Mouse (Mus musculus) c-Kit-positive CD71-positive TER-119-negative erythroid progenitor cells, embryonic 14.5 days (primary cell): Measurements from ENCODE around the gene Cbx2.

Experiments
- DNase-seq: peaks from one replicate; pipeline ENCODE4 v3.0.0-alpha.2; 2013; ENCODE audit warnings: low read depth

Gene Cbx2

DNA sequence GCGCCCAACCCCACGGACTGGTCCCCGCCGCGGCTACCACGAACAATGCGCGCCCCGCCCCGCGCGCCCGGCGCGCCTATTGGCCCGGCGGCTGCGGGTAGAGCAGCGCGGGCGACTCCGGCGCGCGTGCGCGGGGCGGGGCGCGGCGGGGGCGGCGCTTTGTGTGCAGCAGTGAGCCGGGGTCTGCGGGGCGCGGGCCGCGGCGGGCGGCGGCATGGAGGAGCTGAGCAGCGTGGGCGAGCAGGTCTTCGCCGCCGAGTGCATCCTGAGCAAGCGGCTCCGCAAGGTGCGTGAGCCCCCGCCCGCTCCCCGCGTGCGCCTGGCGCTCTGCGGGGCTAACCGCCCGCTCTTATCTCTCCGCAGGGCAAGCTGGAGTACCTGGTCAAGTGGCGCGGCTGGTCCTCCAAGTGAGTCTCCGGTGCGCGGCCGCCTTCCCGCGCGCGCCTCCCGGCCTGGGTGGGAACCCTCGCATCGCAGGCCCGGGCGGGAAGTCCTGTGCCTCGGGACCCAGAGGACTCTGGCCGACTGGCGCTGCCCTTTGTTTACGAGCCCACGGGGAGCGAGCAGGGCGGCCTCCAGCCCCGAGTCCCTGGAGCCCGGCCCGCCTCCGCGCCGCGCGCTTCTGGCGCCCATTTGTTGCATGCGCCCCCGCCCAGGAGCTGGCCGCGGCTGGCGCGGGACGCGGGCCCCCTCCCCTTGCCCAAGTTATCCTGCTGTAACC, at the start of gene Cbx2:
Cbx2 (plus strand) TSS at position 68 of the 721 bp plus-strand sequence.
- DNase-seq = no peak

DNA sequence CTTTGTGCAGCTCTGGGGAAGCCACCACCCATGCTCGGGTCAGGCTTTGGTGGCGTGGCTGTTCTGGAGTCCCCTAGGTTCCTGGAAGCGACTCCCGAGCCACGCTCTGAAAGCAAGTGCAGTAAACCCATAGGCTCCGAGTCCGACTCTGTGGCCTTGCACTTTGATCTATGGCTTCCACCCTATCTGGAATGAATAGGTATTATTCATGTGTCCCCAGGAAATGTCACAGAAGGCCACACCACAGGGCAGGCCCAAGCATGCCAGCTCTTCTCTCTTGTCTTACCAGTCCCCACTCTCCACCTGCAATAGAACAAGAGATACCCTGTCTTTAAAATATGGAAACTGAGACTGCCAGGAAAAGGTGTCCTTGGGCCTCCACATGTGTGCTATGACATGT, 48.4 kb upstream of the Cbx2 start:
- DNase-seq = no peak

DNA sequence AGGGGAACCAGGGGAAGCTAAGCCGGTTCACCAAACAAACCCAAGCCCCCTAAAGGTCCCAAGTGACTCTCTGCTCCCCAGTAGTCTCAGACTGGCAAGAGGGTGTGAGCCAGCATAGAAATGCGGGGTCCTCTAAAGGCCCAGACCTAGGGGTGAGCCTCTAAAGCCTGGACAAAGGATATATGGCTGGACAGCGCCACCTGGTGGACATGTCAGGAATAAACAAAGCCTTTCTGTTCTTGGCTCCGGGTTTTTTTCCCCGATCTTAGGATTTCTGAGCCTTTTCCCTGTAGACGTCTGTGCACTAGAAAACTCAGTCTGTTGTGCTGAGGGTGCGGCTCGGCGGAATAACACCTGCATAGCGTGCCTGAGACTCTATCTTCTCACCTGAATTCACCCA, 47.3 kb upstream of the Cbx2 start:
- peak; percentile 46 for DNase-seq

DNA sequence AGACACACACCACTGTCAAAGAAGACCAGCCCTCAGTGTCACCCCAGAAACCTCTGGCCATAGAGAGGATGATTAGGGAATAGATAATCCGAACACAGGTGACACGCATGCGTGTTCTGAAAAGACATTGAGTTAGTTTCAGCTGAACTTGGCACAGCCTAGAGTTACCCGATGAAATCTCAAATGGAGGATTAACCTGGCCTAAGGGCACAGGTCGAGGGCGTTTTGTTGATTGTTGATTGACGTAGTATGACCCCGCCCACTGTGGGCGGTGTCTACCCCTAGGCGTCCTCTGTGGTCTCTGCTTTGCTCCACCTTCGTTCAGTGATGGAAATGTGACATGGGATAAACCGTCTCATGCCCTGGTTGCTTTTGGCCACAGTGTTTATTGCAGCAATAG, 46.8 kb upstream of the Cbx2 start:
- DNase-seq = peak; percentile 25

DNA sequence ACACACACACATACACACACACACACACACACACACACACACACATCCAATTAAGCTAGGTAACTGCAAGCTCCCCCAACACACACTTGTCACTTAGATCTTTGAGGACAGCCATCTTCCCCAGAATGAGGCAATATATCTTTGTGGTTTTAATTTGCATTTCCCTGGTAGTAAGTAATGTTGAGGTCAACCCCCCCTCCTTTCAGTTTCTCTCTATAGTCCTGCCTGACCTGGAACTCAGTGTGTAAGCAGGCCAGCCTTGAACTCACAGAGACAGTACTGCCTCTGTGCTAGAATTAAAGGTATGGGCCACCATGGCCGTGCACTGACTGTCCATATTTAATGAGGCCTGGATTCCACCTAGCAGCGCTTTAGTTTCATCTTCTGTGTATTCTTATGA, 42.4 kb upstream of the Cbx2 start:
- DNase-seq = no peak

DNA sequence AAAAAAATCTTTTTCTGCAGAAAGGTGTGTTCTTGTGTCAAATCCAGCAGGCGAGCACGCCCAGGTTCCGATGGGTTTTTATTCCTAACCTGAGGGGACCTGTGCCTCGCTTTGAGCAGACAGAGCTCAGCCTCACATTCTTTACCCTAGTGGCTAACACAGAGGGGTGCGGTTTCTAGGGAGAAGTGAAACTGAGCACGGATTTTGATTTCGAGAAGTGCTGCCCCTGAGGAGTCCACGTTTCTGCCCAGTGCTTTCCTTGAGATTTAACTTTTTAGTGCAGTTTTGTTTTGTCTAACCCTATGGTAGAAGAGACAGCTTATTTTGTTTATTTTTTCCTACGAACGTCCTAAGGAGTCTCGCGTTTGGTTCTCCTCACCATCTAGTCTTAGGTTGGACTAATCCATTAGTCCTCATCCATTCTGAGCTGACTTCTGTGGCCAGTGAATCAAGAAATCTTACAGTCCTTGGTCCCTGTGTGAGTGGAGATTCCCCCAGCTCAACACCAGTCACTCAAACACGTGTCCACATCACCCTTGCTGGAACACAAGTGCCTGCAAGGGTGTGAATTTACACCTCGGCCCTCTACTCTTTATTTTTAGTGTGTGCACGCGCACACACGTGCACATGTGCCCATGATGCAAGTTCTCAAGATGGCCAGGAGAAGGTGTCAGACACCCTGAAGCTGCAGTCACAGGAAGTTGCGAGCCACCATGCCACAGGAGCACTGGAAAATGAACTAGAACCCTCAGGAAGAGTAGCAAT, 41.6 kb upstream of the Cbx2 start:
- DNase-seq = no peak

DNA sequence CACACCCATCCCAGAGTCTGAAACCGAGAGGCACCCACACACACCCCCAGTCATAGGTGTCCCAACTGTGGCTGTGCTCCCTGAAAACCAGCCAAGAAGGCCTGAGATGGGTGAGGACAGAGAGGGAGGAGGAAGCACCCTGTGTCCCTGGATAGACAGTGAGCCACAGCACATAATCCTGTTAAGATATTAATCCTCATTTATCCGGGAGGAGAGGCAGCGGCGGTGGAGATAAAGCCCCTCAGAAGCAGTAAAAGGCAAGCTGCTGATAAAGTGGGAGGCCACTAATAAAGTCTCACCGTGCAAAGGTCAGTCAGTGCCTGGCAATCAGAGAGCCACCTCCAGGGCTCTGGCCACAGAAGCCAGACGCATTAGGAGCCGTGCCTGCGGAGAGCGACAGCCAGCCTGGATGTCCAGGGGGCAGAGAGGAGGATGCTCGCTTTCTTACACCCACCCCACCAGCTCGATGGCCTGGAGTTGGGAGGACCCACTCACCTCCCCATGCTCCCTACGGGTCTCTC, 40.1 kb upstream of the Cbx2 start:
- no peak for DNase-seq

DNA sequence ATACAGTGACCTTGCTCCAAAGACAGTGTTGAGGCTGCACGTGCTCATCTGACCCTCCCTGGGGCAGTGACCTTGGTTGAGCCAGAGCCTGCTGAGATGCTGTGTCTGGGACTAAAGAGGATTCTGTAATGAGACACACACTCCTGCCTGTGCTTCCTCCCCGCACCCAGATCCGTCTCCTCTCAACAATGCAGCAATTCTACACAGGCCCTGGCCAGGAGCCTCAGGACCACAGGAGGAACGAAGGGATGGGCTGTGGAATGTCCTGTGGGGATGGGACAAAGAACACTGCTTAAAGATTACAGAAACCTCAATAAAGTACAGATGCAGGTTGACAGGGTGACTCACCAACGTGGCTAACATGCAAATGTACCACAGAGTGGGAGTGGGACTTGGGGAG, 37.2 kb upstream of the Cbx2 start:
- no peak for DNase-seq

DNA sequence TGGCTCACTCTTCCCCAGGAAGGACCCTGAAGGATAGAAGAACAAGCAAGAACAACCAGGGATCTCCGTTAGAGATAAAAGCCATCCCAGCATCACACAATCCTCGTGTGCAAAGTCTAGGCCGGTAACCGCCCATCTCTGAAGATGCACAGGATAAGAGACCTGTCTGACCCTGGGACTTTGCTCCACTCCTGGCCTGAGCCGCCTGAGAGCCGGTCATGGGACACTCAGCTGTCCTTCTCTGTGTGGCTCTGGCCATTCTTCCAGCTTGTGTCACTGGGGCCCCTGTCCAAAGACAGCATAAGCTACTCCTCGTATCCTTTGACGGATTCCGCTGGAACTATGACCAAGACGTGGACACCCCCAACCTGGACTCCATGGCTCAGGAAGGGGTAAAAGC, 34.8 kb upstream of the Cbx2 start, which contains the start of gene Enpp7:
Enpp7 (plus strand) TSS at position 190 of the 400 bp plus-strand sequence.
- DNase-seq = no peak

DNA sequence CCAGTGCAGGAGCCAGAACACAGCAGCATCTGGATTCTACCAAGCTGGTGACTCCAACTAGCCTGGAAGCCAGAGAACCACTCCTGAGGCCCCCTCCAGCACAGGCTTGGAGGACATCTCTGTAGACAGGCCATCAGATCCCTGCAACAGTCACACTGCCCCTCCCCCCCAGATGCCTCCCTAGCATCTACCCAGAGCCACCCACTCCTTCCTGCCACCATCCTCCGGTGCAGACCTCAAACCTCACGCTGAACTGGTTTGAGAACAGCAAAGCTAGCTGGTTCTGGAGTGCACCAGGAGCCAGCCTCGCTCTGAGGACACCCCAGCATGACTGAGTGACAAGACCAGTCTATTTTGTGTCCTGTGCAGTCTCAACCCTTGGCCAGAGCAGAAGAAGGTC, 30.0 kb upstream of the Cbx2 start:
- DNase-seq = no peak

DNA sequence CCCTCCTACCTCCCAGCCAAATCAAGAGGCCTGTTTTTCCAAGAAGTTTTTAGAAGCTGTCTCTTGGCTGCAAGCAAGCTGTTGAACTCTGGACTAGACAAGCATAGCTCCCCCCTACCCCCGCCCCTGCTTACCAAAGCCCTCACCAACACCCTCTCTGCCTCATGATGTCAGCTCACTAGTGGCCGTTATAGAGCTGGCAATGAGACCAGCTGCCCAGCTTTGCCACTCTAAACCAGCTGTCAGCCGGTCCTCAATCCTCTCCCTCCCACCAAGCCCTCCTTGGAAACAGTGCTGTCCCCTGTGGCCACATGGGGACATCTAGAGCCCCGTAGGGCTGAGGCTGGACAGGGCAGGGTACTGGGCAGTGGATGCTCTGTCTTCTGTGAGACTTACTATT, 27.3 kb upstream of the Cbx2 start:
- no peak for DNase-seq

DNA sequence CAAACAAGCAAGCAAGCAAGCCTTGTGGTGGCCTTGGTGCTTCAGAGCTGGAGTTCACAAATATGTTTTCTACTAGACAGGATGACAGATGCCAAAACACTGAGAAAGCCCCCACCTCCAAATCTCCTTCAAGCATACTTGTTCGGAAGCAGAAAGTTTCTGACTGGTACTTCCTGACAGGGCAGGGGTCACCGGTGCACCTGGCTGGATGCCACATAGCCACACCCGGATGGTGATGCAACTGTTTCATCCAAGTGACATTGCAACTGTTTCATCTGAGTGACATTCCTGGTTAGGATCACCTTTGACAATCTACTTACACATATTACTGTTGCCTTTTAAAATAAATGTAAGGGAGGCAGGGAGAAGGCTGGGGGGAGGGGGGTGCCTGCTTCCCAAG, 25.6 kb upstream of the Cbx2 start:
- no peak for DNase-seq

DNA sequence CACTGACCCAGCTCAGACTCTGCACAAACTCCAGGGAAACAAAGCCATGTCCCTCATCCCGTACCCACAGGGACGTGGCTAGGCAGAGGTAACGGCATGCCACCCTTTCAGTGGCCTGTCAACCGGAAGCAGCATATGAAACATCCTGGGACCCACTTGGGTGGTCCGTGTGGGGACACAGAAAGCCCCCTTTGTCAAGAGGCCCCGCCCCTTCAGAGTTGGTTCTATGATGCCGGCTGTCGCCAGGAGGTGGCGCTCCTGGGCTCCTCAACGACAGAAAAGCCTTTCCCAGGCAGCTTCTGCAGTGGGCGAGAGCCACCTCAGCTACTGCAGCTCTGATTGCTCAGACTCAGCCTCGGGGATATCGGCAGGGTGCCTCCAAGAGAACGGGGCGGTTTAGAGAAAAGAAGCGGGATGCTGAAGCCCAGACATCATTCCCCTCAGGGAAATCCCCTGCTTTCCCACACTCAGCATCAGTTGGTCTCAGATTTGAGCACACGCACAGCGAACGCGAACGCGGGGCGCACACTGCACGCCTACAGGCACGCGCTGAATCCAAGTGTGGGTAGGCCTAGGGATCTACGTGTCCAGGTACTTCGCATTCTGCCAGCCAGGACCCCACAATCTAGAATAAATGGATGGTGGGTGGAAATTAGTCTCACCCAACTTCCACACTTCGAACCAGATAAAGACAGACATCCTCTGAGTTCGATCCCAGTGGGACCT, 24.1 kb upstream of the Cbx2 start:
- DNase-seq = no peak

DNA sequence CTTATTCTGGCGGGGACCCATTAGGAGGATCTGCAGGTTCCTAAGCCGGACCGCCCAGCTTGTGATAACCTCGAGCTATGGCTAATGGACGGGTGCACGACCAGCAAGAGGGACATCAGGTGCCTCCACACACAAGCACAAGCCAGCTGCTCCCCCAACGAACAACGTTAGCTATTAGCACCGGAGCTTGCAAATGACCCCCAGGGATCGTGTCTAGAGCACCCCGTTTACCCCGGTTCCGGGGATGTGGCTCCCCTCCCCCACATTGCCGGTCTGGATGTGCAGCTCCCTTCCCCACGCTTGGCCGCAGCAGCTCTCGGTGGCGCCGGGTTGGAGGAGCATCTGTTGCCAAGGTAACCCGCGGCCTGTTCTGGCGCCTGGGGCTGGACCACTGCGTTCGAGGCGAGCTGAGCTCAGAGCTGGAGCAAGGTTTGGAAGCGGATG, 23.4 kb upstream of the Cbx2 start:
- DNase-seq = no peak

DNA sequence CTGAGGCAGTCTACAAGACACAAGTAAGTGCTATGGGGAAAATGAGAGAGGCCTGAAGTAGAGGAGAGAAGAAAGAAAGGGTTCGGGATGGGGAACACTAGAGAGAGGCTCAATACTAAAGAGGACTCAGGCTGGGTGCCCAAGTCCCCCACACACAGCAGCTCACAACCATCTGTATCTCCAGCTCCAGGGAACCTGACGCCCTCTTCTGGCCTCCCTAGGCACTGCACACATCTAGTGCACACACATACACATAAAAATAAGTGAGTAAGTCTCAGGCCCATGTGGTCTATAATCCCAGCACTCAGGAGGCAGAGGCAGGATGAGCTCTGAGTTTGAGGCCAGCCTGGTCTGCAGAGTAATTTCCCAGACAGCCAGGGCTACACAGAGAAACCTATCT, 21.9 kb upstream of the Cbx2 start:
- DNase-seq = no peak

DNA sequence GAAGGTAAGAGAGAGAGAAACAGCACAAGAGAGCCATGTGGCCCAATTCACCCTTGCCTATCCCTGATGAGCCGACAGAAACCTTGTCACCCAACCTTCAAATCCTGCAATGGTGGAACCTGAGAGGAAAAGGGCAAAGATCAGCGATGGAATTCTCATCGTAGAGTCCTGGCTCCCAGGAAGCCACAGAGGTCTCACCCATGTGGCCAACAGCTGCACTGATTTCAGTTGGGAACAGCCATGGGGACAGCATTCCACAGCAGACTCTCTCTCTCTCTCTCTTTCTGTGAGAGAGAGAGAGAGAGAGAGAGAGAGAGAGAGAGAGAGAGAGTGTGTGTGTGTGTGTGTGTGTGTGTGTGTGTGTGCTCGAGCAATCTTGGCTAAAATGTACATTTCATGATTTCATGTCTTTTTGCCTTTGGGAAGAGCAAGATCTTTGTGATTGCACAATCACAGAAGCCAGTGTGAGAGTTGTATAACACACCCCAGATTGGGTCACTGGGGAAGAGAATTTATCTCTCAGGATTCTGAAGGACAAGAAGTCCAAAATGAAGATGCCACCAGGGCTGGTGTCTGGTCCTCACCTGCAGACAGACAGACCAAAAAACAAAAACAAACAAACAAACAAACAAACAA, 21.2 kb upstream of the Cbx2 start:
- no peak for DNase-seq

DNA sequence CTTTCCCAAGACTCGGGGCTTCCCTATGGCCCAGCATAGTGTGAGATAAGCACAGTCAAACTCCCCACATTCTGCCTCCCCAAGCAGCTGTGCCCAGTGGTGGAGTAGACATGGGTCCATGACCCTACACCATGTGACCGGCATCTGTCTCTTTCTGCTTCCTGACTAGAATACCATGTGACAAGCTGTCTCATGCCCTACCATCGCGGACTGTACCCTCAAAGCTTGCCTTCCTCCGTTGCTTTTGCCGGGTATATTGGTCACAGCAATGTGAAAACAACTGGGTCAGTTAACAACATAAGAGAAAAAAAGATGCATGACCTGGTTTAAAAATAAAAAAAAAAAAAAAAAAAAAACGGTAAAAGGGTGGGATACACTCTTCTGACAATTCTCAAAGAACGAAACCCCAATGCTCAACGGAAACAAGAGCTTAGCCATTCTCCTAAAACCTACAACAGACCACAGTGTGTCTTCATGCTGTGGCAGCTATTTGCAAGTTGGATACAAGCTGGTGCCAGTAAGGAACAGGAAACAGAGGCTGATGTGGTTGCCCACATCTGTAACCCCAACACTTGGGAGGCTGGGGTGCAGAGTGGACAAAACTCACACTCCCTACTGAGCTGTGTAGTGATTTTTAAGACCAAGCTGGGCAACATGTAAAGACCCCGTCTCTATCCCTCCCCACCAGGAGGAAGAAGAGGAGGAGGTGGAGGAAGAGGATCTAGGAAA, 17.1 kb upstream of the Cbx2 start:
- DNase-seq = no peak

DNA sequence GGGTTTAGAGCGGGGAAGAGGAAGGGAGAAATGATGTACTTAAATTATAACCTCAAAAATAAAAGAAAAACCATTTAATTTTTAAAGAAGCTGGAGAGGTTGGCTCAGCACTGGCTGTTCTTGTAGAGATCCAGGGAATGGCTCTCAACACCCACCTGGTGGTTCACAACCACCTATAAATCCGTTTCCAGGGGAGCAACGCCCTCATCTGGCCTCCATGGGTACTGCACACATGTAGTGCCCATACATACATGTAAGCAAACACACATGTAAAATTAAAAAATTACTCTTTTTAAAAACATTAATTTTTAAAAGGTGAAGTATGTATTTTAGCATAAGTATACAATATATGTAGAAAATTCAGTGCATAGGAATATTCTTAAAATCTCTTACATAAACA, 16.3 kb upstream of the Cbx2 start:
- no peak for DNase-seq

DNA sequence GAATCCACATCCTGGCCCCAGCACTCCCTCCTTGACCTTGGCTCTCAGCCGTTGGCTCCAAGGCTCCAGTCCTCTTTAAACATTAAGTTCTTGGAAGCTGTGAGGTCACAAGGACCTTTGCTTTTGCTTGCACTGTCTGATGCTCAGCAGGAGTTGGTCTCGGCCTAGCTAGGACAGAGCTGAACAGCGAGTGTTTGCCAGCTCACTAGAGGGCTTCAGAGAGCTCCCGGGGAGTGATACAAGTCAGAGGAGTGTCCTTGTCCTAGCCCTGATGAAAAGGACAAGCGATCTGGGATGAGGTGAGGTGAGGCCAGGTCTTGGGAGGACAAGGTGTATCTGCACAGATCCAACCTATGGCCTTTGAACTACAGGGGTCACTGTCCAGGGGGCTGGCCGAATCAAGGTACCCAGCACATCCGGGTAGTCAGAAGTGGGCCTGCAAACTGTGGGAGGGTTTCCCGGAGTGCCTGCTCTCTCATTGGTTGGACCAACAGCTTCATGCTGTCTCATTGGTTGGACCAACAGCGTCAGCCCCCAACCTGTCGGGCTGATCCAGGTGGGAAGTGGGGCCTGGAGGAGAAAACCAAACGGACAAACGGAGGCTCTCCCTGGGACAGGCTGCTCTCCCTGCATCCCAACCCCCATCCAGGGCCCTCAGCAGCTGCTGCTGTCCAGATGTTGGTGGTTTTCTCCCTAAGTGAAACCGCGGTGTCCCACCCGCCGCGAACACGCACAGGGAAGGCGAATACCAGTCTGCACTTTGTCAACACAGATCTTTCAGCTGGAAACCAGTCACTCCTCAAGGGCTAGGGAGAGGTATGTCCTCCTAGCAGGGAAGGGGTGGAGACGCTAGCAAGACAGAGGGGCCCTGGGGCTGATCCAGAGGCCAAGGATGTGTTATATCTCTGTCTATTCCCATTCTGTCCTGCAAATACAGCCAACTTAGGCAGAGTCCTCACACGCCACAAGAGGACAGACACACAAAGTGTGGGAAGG, 15.0 kb upstream of the Cbx2 start:
- DNase-seq = no peak

DNA sequence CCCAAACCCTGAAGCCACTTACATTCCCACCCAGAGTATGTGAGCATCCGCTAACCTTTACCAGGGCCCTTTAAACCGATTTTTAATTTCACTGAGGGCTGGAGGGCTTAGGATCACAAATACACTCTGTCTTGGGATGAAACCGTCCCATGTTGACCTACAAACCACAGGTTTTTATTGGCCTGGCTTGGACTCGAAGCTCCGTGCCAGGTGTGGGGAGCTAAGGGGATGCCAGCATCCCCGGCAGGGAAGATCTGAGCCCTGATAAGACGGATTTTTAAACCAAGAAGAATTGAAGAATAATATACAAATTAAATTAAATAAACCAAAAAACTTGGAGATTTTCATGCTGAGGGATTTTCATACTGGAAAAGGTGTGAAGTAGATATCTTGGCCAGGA, 8.3 kb upstream of the Cbx2 start:
- DNase-seq = no peak
